Mouse (Mus musculus) heart, embryonic 12.5 days (tissue): ENCODE measurements around the gene Lrrc63. TPM values are rescaled to one million over a fixed set of nuclear protein-coding genes. Genes with fewer than 3 reads are reported as not detected.
A peak's percentile ranks its signal among the peaks of the same experiment; 100 is the strongest.

Experiments used
- ATAC-seq: fragments of 200-750 bp; cut with Nextera tagmentation; 2 replicates; pipeline ENCODE4 v1.8.0; 2017; ENCODE audit warnings: moderate TSS enrichment, moderate library complexity; ENCODE audit not compliant: insufficient number of reproducible peaks, low FRiP score
- H3K27ac ChIP-seq: fragments of 300-500 bp; sonication (generic); 2 replicates; pipeline ENCODE4 v1.5.1; 2016; ENCODE audit warnings: mild to moderate bottlenecking, moderate library complexity; ENCODE audit not compliant: poor library complexity, severe bottlenecking
- H3K27me3 ChIP-seq: fragments of 300-500 bp; sonication (generic); replicated peaks from 2 replicates; pipeline ENCODE4 v1.6.1; 2016; ENCODE audit warnings: mild to moderate bottlenecking, moderate library complexity
- H3K36me3 ChIP-seq: fragments of 300-500 bp; sonication (generic); 2 replicates; pipeline ENCODE4 v1.6.1; 2016; ENCODE audit warnings: mild to moderate bottlenecking, moderate library complexity
- H3K4me1 ChIP-seq: fragments of 300-500 bp; sonication (generic); replicated peaks from 2 replicates; pipeline ENCODE4 v1.6.1; 2016; ENCODE audit warnings: mild to moderate bottlenecking
- H3K4me2 ChIP-seq: fragments of 300-500 bp; sonication (generic); 2 replicates; pipeline ENCODE4 v1.6.1; 2016; ENCODE audit warnings: mild to moderate bottlenecking, moderate library complexity
- H3K4me3 ChIP-seq: fragments of 300-500 bp; sonication (generic); 2 replicates; pipeline ENCODE4 v1.5.1; 2016; ENCODE audit warnings: mild to moderate bottlenecking
- H3K9ac ChIP-seq: fragments of 300-500 bp; sonication (generic); 2 replicates; pipeline ENCODE4 v1.6.1; 2016; ENCODE audit warnings: mild to moderate bottlenecking, moderate library complexity
- H3K9me3 ChIP-seq: fragments of 300-500 bp; sonication (generic); replicated peaks from 2 replicates; pipeline ENCODE4 v1.6.1; 2016; ENCODE audit warnings: mild to moderate bottlenecking, moderate library complexity
- WGBS: fragments of 180-500 bp; shearing (Covaris S2); methylation state at CpG from one replicate; pipeline ENCODE4 v1.1.7; 2016; 5-methylcytosine and 5-hydroxymethylcytosine counted together
- polyA plus RNA-seq: library from polyadenylated mRNA; unstranded; fragments of >200 nt; fragmentation: Nextera tagmentation; extraction: Ambion mirVana; gene quantifications from 2 replicates; pipeline ENCODE4 v1.2.1, GENCODE M21; 2016

The Lrrc63 gene
- polyA plus RNA-seq, 1 experiment from 2014 or later: not detected

GRCm38 (mm10) chr14:75064520-75064919 lies 66.2 kb downstream of the Lrrc63 start:
- H3K4me2 ChIP-seq: no peak overlapping the region
- no peak overlapping the region for H3K9ac ChIP-seq
- H3K9me3 ChIP-seq: no peaks in the 10 kb centered on the region
- no peak overlapping the region for H3K27ac ChIP-seq
- 83% methylated on average over 7 of the region's 7 CpGs for WGBS
- no peaks in the 10 kb centered on the region for H3K27me3 ChIP-seq
- peaks cover 14% of the 10 kb centered on the region for H3K4me1 ChIP-seq
- H3K36me3 ChIP-seq: no peaks in the 10 kb centered on the region
- no peak for ATAC-seq
- no peak overlapping the region for H3K4me3 ChIP-seq

- H3K27me3 ChIP-seq: no peaks in the 10 kb centered on the region
- H3K9me3 ChIP-seq: no peaks in the 10 kb centered on the region
- 91% methylated on average over 8 of the region's 8 CpGs for WGBS
- H3K4me3 ChIP-seq: no peak overlapping the region
- H3K36me3 ChIP-seq: no peaks in the 10 kb centered on the region
- ATAC-seq: no peak
- H3K4me2 ChIP-seq: no peak overlapping the region
- H3K4me1 ChIP-seq: peaks cover 14% of the 10 kb centered on the region
- H3K9ac ChIP-seq: no peak overlapping the region
- H3K27ac ChIP-seq: no peak overlapping the region
These were observed 66.7 kb downstream of the Lrrc63 start for GRCm38 (mm10) chr14:75063936-75064335.

- peaks cover 14% of the 10 kb centered on the region for H3K4me1 ChIP-seq
- H3K9ac ChIP-seq: no peak overlapping the region
- peak overlapping the region; percentile 4 for H3K27ac ChIP-seq
- no peaks in the 10 kb centered on the region for H3K27me3 ChIP-seq
- H3K4me3 ChIP-seq: no peak overlapping the region
- no peak overlapping the region for H3K4me2 ChIP-seq
- H3K9me3 ChIP-seq: no peaks in the 10 kb centered on the region
- WGBS: 26% methylated on average over 8 of the region's 8 CpGs
- ATAC-seq: no peak
- H3K36me3 ChIP-seq: no peaks in the 10 kb centered on the region
These were observed 70.1 kb downstream of the Lrrc63 start for GRCm38 (mm10) chr14:75060562-75060961.

DNA sequence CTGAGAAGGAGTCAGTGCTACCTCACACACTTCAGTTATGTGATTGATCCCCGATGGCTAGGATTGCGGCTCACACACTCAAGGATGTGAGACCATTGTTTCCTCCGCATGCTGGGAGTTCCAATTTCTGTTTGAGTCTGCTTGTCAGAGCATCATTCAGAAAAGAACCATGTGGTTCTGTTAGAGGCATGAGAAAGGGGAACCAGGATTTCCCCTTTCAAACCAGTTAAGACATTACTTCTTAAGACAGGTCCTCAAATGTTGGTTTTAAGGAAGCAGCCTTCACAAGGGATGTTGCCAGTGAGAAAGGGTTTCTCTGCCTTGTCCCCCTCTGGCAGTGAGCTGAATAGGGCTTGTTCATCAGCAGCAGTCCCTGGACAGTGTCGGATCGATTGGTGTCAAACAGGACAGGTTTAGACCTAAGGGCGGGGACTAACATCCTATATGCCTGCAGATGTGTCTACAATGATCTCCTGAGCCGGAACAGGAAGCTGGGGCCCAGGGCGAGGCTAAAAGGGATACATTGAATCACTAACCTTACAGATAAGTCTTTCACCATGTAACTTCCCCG lies 73.7 kb downstream of the Lrrc63 start:
- no peak for ATAC-seq
- Histone ChIP-seq H3K4me1 (peaks cover 14% of the 10 kb centered on the region), H3K36me3 (no peaks in the 10 kb centered on the region), H3K9ac (no peak overlapping the region), H3K27me3 (no peaks in the 10 kb centered on the region), H3K4me3 (no peak overlapping the region), H3K4me2 (no peak overlapping the region), H3K9me3 (no peaks in the 10 kb centered on the region), H3K27ac (no peak overlapping the region)
- WGBS: 61% methylated on average over 9 of the region's 9 CpGs

- no peak overlapping the region for H3K9ac ChIP-seq
- H3K27me3 ChIP-seq: no peaks in the 10 kb centered on the region
- WGBS: 68% methylated on average over 14 of the region's 14 CpGs
- no peak for ATAC-seq
- H3K4me3 ChIP-seq: no peak overlapping the region
- H3K9me3 ChIP-seq: no peaks in the 10 kb centered on the region
- no peaks in the 10 kb centered on the region for H3K4me1 ChIP-seq
- H3K27ac ChIP-seq: no peak overlapping the region
- peaks cover 6% of the 10 kb centered on the region; the same call in 1 of the 2 replicates for H3K36me3 ChIP-seq
- H3K4me2 ChIP-seq: no peak overlapping the region
These were observed 76.0 kb downstream of the Lrrc63 start for GRCm38 (mm10) chr14:75054455-75055343.

DNA sequence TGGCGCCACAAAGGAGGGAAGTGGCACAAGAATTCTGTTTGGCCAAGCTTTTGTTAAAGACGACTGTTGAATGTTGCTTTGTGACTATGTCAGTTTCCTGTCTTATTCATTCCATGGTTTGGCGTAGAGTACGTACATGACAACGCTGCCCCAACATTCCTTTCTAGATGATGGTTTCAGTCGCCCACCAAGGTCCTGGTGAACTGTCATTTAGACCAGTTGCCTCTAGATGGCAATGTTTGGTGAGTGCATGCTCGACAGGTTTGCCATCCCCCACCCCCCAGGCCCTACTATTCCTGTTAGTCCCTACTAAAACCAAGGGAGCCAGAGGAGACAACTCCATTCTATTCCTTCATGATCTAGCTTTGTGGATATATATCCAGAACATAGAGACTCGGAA lies 78.2 kb downstream of the Lrrc63 start:
- no peak overlapping the region for H3K9ac ChIP-seq
- H3K4me2 ChIP-seq: no peak overlapping the region
- no peaks in the 10 kb centered on the region for H3K4me1 ChIP-seq
- no peak for ATAC-seq
- no peak overlapping the region for H3K4me3 ChIP-seq
- H3K27me3 ChIP-seq: no peaks in the 10 kb centered on the region
- no peak overlapping the region for H3K27ac ChIP-seq
- peaks cover 6% of the 10 kb centered on the region; the same call in 1 of the 2 replicates for H3K36me3 ChIP-seq
- H3K9me3 ChIP-seq: no peaks in the 10 kb centered on the region
- 59% methylated on average over 8 of the region's 8 CpGs for WGBS

- no peak for ATAC-seq
- WGBS: 45% methylated on average over 7 of the region's 7 CpGs
- H3K4me3 ChIP-seq: no peak overlapping the region
These were observed 85.5 kb downstream of the Lrrc63 start for GRCm38 (mm10) chr14:75045184-75045583.

GRCm38 (mm10) chr14:75035431-75035830 lies 95.2 kb downstream of the Lrrc63 start:
- 57% methylated on average over 11 of the region's 11 CpGs for WGBS
- no peaks in the 10 kb centered on the region for H3K27me3 ChIP-seq
- H3K4me3 ChIP-seq: no peak overlapping the region
- ATAC-seq: no peak
- H3K36me3 ChIP-seq: peaks cover 6% of the 10 kb centered on the region; the same call in 1 of the 2 replicates
- no peak overlapping the region for H3K27ac ChIP-seq
- H3K4me1 ChIP-seq: no peaks in the 10 kb centered on the region
- H3K9me3 ChIP-seq: no peaks in the 10 kb centered on the region
- no peak overlapping the region for H3K9ac ChIP-seq
- no peak overlapping the region for H3K4me2 ChIP-seq

More at GRCm38 (mm10) chr14:75045184-75045583, 85.5 kb downstream of the Lrrc63 start:
- Histone ChIP-seq H3K36me3 (no peaks in the 10 kb centered on the region), H3K4me2 (no peak overlapping the region), H3K4me1 (no peaks in the 10 kb centered on the region), H3K9ac (no peak overlapping the region), H3K27me3 (no peaks in the 10 kb centered on the region), H3K27ac (no peak overlapping the region), H3K9me3 (no peaks in the 10 kb centered on the region)

Other genes with a start within 250 kb of the Lrrc63 start
- 16.2 and 16.6 TPM in 2 replicates for gene Lrch1, start 183.0 kb downstream of the Lrrc63 start, polyA plus RNA-seq
- gene Rubcnl, start 114.9 kb downstream of the Lrrc63 start, polyA plus RNA-seq: 1.5 TPM in 2 replicates
- 36.1 and 37.2 TPM in 2 replicates for gene Lcp1, start 220 bp upstream of the Lrrc63 start, polyA plus RNA-seq
- 0.15 and 0.87 TPM in 2 replicates for gene Cpb2, start 111.4 kb upstream of the Lrrc63 start, polyA plus RNA-seq
- 22.8 and 24.2 TPM in 2 replicates for gene Zc3h13, start 153.5 kb upstream of the Lrrc63 start, polyA plus RNA-seq